Mouse (Mus musculus) left cerebral cortex, postnatal 4 days (tissue): Measurements from ENCODE around the gene Gm10668. TPM values are rescaled to one million over a fixed set of nuclear protein-coding genes. Genes with fewer than 3 reads are reported as not detected.
"Not testable (repeated sequence)": the region's sequence is repeated elsewhere in the genome, so short reads cannot be mapped to it uniquely, and the experiment has no call there.

Experiments
- DNase-seq: peaks from one replicate; pipeline ENCODE4 v3.0.0-alpha.2; 2022
- intact Hi-C: fragments of 180-260 bp; cut with DNase I; formaldehyde crosslinking; loops from one replicate; pipeline ENCODE4 v1.15.1; 2025
- total RNA-seq, 2 experiments: library from RNA; stranded (reverse); gene quantifications; 2 replicates each; pipeline ENCODE4 v1.2.3; 2021

Gene Gm10668
- not detected for total RNA-seq

GRCm38 (mm10) chr7:20730524-20730923 lies at the start of gene Gm10668:
TSS of gene Gm10668 (minus strand) at chr7:20730624.
- DNase-seq, intact Hi-C loops: not testable (repeated sequence)

- DNase-seq, intact Hi-C loops: not testable (repeated sequence)
These were observed 40.5 kb upstream of the Gm10668 start, which contains the start of gene Vmn1r112 for GRCm38 (mm10) chr7:20770885-20771284. TSS of gene Vmn1r112 (plus strand) at chr7:20771185.

GRCm38 (mm10) chr7:20703116-20703515 lies 27.3 kb downstream of the Gm10668 start, which contains the start of gene Vmn1r111:
TSS of gene Vmn1r111 (minus strand) at chr7:20703216.
- DNase-seq, intact Hi-C loops: not testable (repeated sequence)

Other genes with a start within 250 kb of the Gm10668 start
- gene Vmn1r103, start 220.1 kb downstream of the Gm10668 start, total RNA-seq, result not detected
- not detected for gene Vmn1r104, start 196.8 kb downstream of the Gm10668 start, total RNA-seq
- not detected for gene Gm5726, start 184.9 kb downstream of the Gm10668 start, total RNA-seq
- gene Gm4141, start 154.4 kb downstream of the Gm10668 start, total RNA-seq, result not detected
- gene Gm4513, start 131.6 kb downstream of the Gm10668 start, total RNA-seq, result not detected
- not detected for gene Vmn1r107, start 61.7 kb downstream of the Gm10668 start, total RNA-seq
- not detected for gene Vmn1r111, start 27.4 kb downstream of the Gm10668 start, total RNA-seq
- not detected for gene Vmn1r112, start 40.6 kb upstream of the Gm10668 start, total RNA-seq
- not detected for gene Vmn1r113, start 56.7 kb upstream of the Gm10668 start, total RNA-seq
- gene Vmn1r114, start 81.6 kb upstream of the Gm10668 start, total RNA-seq, result not detected
- not detected for gene Vmn1r115, start 114.4 kb upstream of the Gm10668 start, total RNA-seq
- not detected for gene Vmn1r116, start 141.6 kb upstream of the Gm10668 start, total RNA-seq
- gene Vmn1r117, start 153.5 kb upstream of the Gm10668 start, total RNA-seq, result not detected
- not detected for gene Vmn1r118, start 181.7 kb upstream of the Gm10668 start, total RNA-seq